ENCODE assay signal across 8 mouse cellular contexts in the genomic region with DNA sequence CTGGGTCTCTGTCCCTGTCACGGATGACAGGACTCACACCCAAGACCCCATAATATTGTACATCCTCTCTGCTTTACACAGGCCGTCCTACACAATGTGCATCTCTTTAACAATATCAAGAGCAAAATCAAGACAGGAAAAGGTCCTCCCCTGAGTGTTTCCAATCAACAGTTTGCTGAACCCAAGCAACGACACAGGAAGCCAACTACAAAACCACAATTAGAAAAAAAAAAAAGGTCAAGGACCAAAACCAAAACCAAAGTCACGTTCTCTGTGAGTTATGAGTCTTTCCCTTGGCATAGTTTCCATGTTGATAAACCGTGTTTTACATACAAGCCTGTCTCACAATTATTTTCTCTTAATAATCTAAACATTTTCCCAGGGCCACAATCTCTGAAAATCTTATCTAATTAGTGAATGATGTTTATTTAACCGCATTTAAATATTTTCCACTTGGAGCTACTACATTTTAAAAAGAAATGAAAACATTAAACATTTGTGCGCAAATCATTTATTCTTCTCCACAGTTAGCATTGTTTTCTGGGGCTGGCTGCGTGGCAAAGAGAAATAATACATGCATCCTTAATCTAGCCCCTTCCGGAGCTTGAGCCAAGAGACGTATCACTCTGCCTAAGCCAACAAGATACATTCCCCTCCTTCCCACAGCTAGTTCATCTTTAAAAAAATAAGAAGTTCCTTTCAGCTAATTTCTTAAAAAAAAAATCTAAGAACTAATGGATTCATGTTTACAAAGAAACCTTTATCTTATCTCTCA. TPM values are rescaled to one million over a fixed set of nuclear protein-coding genes. Genes with fewer than 3 reads are reported as not detected.
DNase-seq lines count a peak whose midpoint lies in the region; ATAC-seq lines count a peak whose summit lies in the region.

No protein-coding gene starts in this region.

- 59% methylated on average over 10 of the region's 10 CpGs for WGBS in intestine, embryonic 16.5 days
- WGBS in forebrain, embryonic 11.5 days: 85% methylated on average over 10 of the region's 10 CpGs

- peak; percentile 41 for DNase-seq in kidney, adult 9 months
- no peak for DNase-seq in kidney, postnatal 10 days
- DNase-seq in 3T3-L1 (ENCODE audit: low read depth, low spot score): peak; percentile 67
- peak; percentile 81 for DNase-seq in CD4-positive, CD25-positive, alpha-beta regulatory T cell, adult 2 months (ENCODE audit: low read depth, low spot score)
- no peak for DNase-seq in cerebellum, postnatal 4 days (ENCODE audit: low spot score in 2 of 2)
- no peak for DNase-seq in embryo, embryonic 9.5 days (ENCODE audit: extremely low spot score)
- no peak for DNase-seq in forebrain, embryonic 11.5 days (ENCODE audit: low spot score)

- no peak for ATAC-seq in intestine, embryonic 16.5 days
- no peak for ATAC-seq in forebrain, embryonic 11.5 days (replicated peaks; ENCODE audit: low FRiP score)

- 0 out of 2 replicates have a peak overlapping the region, but pooled peaks have one; percentile 27 for H3K27ac ChIP-seq in intestine, embryonic 16.5 days (ENCODE audit: low read length)
- H3K27ac ChIP-seq in forebrain, embryonic 11.5 days (ENCODE audit: low read depth, low read length): no peak overlapping the region

- no peak overlapping the region for H3K4me3 ChIP-seq in intestine, embryonic 16.5 days (ENCODE audit: low read length)
- H3K4me3 ChIP-seq in forebrain, embryonic 11.5 days (ENCODE audit: low read depth, low read length): no peak overlapping the region

- no peak overlapping the region for H3K4me2 ChIP-seq in intestine, embryonic 16.5 days (ENCODE audit: low read depth, low read length)
- no peak overlapping the region for H3K4me2 ChIP-seq in forebrain, embryonic 11.5 days (ENCODE audit: low read depth, low read length, severe bottlenecking)

- H3K9me3 ChIP-seq in intestine, embryonic 16.5 days (ENCODE audit: control insufficient read depth, low read length): no peaks in the 10 kb centered on the region
- H3K9me3 ChIP-seq in forebrain, embryonic 11.5 days (ENCODE audit: control insufficient read depth, low read length): no peaks in the 10 kb centered on the region

- H3K36me3 ChIP-seq in intestine, embryonic 16.5 days (ENCODE audit: control insufficient read depth, insufficient read depth, low read length): no peaks in the 10 kb centered on the region
- no peaks in the 10 kb centered on the region; the same call in 1 of the 2 replicates for H3K36me3 ChIP-seq in forebrain, embryonic 11.5 days (ENCODE audit: control insufficient read depth, insufficient read depth, low read length)

- peaks cover 14% of the 10 kb centered on the region; the same call in 1 of the 2 replicates for H3K4me1 ChIP-seq in intestine, embryonic 16.5 days (ENCODE audit: control insufficient read depth, insufficient read depth, low read length)
- no peaks in the 10 kb centered on the region for H3K4me1 ChIP-seq in forebrain, embryonic 11.5 days (replicated peaks; ENCODE audit: control insufficient read depth, insufficient read depth, low read length)

- no peaks in the 10 kb centered on the region for H3K27me3 ChIP-seq in intestine, embryonic 16.5 days (replicated peaks; ENCODE audit: control insufficient read depth, insufficient read depth, low read length)
- H3K27me3 ChIP-seq in forebrain, embryonic 11.5 days (ENCODE audit: control insufficient read depth, insufficient read depth, low read length): no peaks in the 10 kb centered on the region

- no peak overlapping the region for H3K9ac ChIP-seq in intestine, embryonic 16.5 days (ENCODE audit: low read depth, low read length)
- no peak overlapping the region for H3K9ac ChIP-seq in forebrain, embryonic 11.5 days (ENCODE audit: low read length)

RNA-seq across cellular contexts. Expression of gene Rnf144a, which starts 13.2 kb away (rescaled TPM):
- polyA plus RNA-seq in intestine, embryonic 16.5 days (2015; fragmentation: Nextera tagmentation; extraction: Ambion mirVana): 13.7 and 13.8 TPM in 2 replicates
- 36.8 and 39.3 TPM in 2 replicates for polyA plus RNA-seq in forebrain, embryonic 11.5 days (2014; fragmentation: Nextera tagmentation; extraction: Ambion mirVana)

RNA-seq across cellular contexts. Expression of gene Rsad2, which starts 54.4 kb away (rescaled TPM):
- 1.2 TPM in 2 replicates for polyA plus RNA-seq in intestine, embryonic 16.5 days (2015; fragmentation: Nextera tagmentation; extraction: Ambion mirVana)
- 0.11 and 0.25 TPM in 2 replicates for polyA plus RNA-seq in forebrain, embryonic 11.5 days (2014; fragmentation: Nextera tagmentation; extraction: Ambion mirVana)

Comparison
In these comparisons a context has a peak if more than half of its experiments do, and no peak if none do; other contexts are left out.
1. DNase-seq: peak in kidney, adult 9 months (single experiment), 3T3-L1 (single experiment) and CD4-positive, CD25-positive, alpha-beta regulatory T cell, adult 2 months (single experiment); none in kidney, postnatal 10 days (single experiment), cerebellum, postnatal 4 days (0 of 2), embryo, embryonic 9.5 days (single experiment) and forebrain, embryonic 11.5 days (single experiment).